Mouse (Mus musculus): ENCODE data around the gene 4930558C23Rik. TPM values are rescaled to one million over a fixed set of nuclear protein-coding genes. Genes with fewer than 3 reads are reported as not detected.
"Not testable (repeated sequence)": the region's sequence is repeated elsewhere in the genome, so short reads cannot be mapped to it uniquely, and the experiment has no call there.

Gene 4930558C23Rik
- total RNA-seq, 2 experiments from 2014 or later = not detected

DNA sequence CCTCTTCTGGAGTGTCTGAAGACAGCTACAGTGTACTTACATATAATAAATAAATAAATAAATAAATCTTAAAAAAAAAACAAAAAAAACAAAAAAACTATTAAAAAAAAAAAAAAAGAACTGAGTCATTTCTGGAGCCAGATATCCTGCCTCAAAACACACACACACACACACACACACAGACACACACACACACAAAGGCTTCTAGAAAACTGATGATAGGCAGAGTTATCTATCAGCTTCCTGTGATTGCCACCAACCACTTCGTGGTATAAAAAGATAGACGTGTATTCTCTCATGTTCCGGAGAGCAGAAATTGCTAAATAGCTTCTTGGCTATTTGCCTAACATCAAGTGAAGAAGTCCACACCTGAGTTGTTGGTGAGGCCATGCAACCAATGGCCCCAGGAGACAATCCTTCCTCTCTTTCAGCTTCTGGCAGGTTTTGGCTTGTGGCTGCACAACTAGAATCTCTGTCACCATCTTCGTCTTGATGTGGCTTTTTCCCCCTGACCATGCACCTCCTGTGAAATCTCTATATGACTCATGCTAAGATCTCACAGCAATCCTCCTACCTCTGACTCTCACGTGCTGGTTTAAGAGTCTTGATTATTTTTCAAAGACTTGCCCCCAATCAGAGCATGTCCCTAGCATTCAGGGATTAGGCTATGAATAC, 17.1 kb downstream of the 4930558C23Rik start:
- DNase-seq = no peak
- intact Hi-C loops (cut with DNase I) = no loop called here

DNA sequence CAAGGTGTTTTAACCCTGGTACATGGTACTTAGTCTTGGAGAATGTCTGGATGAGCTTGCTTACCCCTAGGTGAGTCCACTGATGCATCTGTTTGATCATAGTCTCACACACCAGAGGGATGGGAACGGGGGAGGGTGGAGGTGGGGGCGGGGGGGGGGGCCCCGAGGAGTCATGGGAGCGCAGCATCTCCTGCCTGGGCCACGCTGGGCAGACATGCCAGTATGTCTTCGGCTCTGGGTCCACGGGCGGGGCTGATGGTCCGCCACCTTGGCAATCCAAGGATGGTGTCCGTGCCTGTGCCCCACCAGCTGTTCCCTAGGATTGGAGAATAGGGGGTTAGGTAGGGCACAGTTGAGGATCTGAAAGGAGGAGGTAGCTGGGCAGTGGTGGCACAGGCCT, 29.4 kb downstream of the 4930558C23Rik start:
- intact Hi-C loops (cut with DNase I) = no loop called here
- no peak for DNase-seq

DNA sequence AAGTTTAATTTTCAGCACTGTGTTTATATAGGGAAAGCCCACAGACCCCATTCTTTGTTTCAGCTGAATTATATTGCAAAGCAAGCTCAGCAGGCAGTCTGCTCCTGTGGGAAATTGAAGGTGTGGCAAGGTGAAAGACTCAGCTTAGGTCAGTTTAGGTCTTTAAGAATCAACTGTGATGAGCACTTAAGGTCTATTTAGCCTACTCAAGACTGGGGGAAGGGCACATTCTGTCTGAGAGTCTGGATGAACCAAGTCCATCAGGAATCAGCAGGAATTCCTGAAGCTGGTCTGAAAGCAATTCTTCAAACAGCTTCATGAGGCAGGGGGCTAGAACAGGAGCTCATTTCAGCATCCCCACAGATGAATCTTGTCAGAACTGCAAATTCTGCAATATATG, 32.5 kb downstream of the 4930558C23Rik start:
- intact Hi-C loops (cut with DNase I) = no loop called here
- DNase-seq = no peak

DNA sequence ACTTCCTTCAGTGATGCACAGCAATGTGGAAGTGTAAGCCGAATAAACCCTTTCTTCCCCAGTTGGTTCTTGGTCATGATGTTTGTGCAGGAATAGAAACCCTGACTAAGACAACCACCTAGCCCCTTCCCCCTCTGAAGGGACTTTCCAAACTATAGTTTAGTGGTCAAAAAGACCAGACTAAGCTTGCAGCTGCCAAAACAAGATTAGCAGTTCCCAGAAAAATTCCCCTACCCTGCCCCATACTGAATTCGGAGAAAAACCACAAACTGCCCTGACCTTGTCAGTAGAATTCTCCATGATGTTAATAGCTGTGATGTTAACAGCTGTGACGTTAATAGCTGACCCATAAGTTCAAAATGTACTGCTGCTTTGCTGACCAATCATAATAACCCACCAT, 42.4 kb downstream of the 4930558C23Rik start:
- intact Hi-C loops (cut with DNase I) = not testable (repeated sequence)

DNA sequence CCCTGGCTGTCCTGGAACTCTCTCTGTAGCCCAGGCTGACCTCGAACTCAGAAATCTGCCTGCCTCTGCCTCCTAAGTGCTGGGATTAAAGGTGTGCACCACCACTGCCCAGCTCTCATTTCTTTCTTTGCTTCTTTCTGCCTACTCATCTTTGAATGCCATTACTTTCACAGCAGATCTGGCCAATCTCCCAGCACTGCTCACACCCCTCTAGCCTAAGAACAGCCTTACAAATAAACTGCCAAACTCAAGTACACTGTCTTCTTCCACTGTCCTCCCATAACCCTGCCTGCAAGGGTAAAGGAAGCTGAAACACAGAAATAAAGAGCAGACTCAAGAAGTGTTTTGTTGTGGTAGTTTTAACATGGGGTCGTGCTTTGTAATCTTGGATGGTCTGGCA, 44.9 kb downstream of the 4930558C23Rik start:
- DNase-seq = no peak
- intact Hi-C loops (cut with DNase I) = no loop called here

More for the DNA sequence above, 42.4 kb downstream of the 4930558C23Rik start:
- DNase-seq = not testable (repeated sequence)

DNA sequence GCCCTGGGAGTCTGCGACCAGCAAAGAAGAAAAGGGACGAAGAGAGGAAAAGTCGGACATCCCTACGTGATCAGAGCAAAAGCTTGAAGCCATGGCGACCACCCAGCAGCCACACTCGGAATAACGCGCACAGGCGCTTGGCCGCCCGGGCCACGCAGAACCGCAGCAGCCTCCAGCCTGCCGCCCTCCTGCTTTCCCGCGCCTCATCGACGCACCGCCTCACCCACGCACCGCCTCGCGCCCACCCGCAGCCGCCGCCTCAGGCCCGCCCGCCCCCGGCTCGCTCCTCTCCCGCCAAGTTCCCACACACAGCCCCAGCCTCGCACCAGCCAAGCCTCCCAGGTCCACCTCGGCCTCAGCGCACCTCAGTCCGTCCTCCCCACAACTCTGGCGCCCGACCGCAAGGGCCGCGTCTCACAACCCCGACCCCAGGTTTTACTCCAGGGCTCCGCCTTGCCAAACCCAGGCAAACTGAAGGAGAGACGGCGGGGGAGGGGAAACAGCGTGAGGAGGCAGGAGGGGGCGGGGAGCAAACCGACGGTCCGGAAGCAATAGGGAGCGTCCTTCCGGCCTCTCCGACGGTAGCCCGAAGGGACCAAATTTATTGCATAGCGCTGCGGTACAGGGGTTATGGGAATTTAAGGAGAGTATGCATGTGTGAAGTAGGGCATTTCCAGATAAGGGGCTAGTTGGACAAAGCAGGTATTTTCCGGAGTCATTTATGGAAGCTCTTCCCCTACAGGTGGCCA, 45.8 kb downstream of the 4930558C23Rik start, which contains the start of gene Setdb1:
Setdb1 (minus strand) TSS at position 502 of the 749 bp plus-strand sequence.
- intact Hi-C loops (cut with DNase I) = not testable (repeated sequence)
- DNase-seq = peak; percentile 85 to 93

DNA sequence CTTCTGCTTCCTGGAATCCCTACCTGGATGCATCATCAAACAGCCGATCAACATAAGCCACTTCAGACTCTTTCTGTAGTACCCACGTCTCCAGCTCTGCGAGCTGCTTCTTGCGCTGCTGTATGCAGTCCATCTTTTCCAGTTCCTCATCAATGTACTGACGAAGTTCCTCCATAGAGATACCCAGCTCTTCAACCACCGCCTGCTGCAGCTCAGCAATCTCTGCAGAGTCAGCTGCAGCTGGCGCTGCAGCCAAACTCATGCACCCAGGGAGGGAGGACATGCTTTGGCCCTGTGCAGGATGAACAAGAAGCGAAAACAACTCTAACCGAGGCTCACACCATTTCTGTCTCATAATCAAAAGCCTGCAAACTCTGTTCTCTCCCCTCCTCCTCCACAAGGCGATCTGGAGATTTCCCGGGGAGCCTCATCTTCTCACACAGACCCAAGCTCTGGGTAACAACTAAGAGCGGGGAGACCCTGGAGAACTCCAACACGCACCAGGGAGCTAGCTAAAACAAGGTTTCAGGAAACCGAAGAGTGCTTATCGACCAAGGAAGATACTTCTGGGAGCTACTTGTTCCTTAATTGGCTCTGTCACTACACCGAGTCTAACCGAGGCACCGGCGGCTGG, 46.6 kb downstream of the 4930558C23Rik start:
- intact Hi-C loops (cut with DNase I); DNase-seq: not testable (repeated sequence)

DNA sequence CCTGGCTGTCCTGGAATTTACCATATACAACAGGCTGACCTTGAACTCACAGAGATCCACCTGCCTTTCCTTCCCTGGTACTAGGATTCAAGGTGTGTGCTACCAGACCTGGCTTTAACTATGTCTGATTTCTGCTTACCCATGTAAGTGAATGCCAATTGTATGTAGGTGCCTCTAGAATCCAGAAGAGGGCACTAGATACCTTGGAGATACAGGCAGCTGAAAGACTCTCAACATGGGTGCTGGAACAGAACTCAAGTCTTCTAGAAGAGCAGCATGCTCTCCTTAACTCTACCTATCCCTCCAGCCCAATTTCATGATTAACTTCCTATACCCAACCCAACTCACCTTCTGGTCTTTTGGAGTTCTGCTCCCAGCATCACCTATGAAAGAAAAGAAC, 53.1 kb downstream of the 4930558C23Rik start:
- intact Hi-C loops (cut with DNase I) = loop anchor here (2.0 kb wide), 1 partner anchor 101 kb away; no protein-coding TSS in a partner anchor
- DNase-seq = no peak

DNA sequence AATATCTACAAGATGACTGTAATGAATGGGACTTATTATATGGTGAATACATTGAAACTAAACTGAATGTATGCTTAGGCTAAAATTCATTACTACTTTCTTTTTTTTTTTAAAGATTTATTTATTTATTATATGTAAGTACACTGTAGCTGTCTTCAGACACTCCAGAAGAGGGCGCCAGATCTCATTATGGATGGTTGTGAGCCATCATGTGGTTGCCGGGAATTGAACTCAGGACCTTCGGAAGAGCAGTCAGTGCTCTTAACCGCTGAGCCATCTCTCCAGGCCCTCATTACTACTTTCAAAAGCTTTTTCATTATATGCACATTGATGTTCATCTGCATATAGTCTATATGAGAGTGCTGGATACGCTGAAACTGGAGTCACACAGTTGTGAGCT, 54.3 kb downstream of the 4930558C23Rik start:
- intact Hi-C loops (cut with DNase I) = loop anchor here (2.0 kb wide), 1 partner anchor 102 kb away; no protein-coding TSS in a partner anchor
- not testable (repeated sequence) for DNase-seq

DNA sequence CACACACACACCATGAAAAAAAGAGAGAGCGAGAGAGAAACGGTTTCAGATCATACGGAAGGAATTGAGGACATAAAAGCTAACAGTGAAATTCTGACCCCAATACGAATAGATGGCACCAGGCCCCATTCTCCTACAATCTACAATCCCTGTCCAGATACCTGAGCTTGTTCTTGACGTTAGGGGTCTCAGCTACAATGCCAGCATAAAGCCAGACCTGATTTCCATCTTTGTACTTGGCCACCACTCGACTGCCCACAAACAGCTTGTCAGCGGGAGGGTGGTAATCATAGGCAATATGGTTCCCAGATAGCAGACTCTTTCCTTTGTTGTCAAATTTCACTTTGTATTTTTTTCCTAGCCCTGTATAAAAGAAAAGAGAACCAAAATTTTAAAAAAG, 56.2 kb downstream of the 4930558C23Rik start:
- no peak for DNase-seq
- intact Hi-C loops (cut with DNase I) = no loop called here

DNA sequence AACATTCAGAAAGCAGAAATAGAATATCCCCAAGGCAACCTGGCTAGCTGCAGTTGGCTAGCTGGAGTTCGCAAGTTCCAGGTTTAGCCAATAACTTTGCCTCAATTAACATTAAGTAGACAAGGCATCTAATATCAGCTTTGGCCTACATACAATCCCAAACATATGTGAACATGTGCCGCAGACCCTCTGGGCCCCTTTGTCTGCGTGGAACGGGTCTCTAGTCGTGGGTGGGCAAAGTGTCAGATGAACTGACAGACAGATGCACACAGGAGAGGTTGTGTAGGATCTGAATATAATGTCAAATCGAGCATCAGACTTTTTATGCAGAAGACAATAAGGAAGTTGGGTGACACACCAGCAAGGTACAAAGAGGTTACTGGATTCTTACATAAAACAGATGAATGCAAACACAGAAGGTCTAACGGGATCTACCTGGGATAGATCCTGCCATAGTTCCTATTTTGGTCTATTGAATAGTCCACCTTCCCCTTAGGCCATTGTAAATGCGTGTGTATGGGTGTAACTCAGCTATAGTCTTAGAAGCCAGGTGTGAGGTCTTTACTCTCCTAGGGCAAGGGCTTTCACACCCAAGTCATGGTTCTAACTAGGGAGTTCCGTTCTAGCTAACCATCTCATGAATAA, 59.2 kb downstream of the 4930558C23Rik start:
- DNase-seq; intact Hi-C loops (cut with DNase I): not testable (repeated sequence)

DNA sequence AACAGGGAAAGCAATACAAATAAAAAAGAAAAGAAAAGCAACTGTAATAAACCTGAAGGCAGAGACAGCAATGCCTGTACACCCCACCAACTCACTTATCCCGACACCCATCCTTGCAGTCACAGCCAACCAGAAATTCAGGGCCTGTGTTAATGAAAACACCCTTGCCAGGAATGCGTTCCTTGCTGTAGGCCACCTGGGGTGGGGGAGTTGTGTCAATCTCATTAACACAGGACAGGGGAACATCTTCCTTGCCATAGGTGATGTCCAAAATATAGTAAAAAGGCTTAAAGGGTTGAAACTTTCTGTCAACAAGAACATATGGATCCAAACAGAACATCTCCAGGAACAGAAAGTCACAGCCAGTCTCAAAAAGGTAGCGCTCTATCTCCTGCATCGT, 64.4 kb downstream of the 4930558C23Rik start:
- intact Hi-C loops (cut with DNase I) = loop anchor here (10.0 kb wide), 1 partner anchor 497 kb away; no protein-coding TSS in a partner anchor
- DNase-seq = no peak

DNA sequence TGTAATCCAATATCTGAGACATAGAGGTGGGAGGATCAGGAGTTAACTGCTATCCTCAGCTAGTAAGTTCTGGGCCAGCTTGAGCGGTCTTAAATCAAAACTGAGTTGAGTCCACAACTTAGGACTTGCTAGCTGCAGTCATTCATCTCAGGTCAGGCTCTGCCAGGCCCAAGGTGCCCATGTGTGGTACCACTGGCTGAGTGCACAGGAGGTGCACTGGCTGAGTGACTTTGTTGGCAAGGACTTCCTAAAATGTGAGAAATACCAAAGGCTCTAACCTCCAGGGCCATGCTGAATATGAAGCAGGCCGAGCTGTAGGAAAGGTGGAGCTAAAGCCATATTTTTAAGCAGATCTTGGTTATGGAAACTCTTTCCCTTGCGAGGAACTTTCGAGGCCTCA, 65.3 kb downstream of the 4930558C23Rik start:
- intact Hi-C loops (cut with DNase I) = loop anchor here (10.0 kb wide), 1 partner anchor 497 kb away; no protein-coding TSS in a partner anchor

More for the DNA sequence above, 65.3 kb downstream of the 4930558C23Rik start:
- DNase-seq = no peak

Other genes starting within 250 kb of the 4930558C23Rik start
- 10 to 100 TPM; 96.3 to 98.2 TPM for gene Sema6c, start 242.4 kb downstream of the 4930558C23Rik start, total RNA-seq (2021)
- gene Gabpb2, start 184.9 kb downstream of the 4930558C23Rik start, total RNA-seq (2021) = 1 to 10 TPM; 6.6 to 8.0 TPM
- 10 to 100 TPM; 14.2 to 18.4 TPM for gene Cdc42se1, start 174.1 kb downstream of the 4930558C23Rik start, total RNA-seq (2021)
- gene Mllt11, start 170.7 kb downstream of the 4930558C23Rik start, total RNA-seq (2021) = 10 to 100 TPM; 48.5 to 63.2 TPM
- gene Gm128, start 161.2 kb downstream of the 4930558C23Rik start, total RNA-seq (2021) = not detected
- not detected for gene Bnipl, start 151.6 kb downstream of the 4930558C23Rik start, total RNA-seq (2021)
- gene Mindy1, start 121.5 kb downstream of the 4930558C23Rik start, total RNA-seq (2021) = 10 to 100 TPM; 21.3 to 23.8 TPM
- gene Prune1, start 120.8 kb downstream of the 4930558C23Rik start, total RNA-seq (2021) = 10 to 100 TPM; 39.4 to 45.5 TPM
- gene Anxa9, start 95.7 kb downstream of the 4930558C23Rik start, total RNA-seq (2021) = under 1 TPM in 1 of 2 experiments, not detected in 1; 0.64 TPM
- gene Cers2, start 88.0 kb downstream of the 4930558C23Rik start, total RNA-seq (2021) = 10 to 100 TPM; 15.9 to 23.3 TPM
- 10 to 100 TPM in 1 of 2 experiments, 1 to 10 TPM in 1; 9.5 to 10.5 TPM for gene Setdb1, start 45.6 kb downstream of the 4930558C23Rik start, total RNA-seq (2021)
- 10 to 100 TPM; 34.0 to 44.8 TPM for gene Arnt, start 31.5 kb upstream of the 4930558C23Rik start, total RNA-seq (2021)
- 1 to 10 TPM; 8.4 to 9.0 TPM for gene Ctsk, start 96.4 kb upstream of the 4930558C23Rik start, total RNA-seq (2021)
- gene Ctss, start 123.9 kb upstream of the 4930558C23Rik start, total RNA-seq (2021) = 1 to 10 TPM; 3.0 to 5.9 TPM
- not detected for gene Hormad1, start 156.8 kb upstream of the 4930558C23Rik start, total RNA-seq (2021)
- 10 to 100 TPM in 1 of 2 experiments, 1 to 10 TPM in 1; 8.0 to 10.1 TPM for gene Golph3l, start 186.1 kb upstream of the 4930558C23Rik start, total RNA-seq (2021)
- gene Ensa, start 222.2 kb upstream of the 4930558C23Rik start, total RNA-seq (2021) = 10 to 100 TPM; 85.6 to 96.1 TPM

All from gastrocnemius, postnatal 36 days (tissue).